Comparison of ENCODE assay signal across 16 mouse cellular contexts in the genomic region with DNA sequence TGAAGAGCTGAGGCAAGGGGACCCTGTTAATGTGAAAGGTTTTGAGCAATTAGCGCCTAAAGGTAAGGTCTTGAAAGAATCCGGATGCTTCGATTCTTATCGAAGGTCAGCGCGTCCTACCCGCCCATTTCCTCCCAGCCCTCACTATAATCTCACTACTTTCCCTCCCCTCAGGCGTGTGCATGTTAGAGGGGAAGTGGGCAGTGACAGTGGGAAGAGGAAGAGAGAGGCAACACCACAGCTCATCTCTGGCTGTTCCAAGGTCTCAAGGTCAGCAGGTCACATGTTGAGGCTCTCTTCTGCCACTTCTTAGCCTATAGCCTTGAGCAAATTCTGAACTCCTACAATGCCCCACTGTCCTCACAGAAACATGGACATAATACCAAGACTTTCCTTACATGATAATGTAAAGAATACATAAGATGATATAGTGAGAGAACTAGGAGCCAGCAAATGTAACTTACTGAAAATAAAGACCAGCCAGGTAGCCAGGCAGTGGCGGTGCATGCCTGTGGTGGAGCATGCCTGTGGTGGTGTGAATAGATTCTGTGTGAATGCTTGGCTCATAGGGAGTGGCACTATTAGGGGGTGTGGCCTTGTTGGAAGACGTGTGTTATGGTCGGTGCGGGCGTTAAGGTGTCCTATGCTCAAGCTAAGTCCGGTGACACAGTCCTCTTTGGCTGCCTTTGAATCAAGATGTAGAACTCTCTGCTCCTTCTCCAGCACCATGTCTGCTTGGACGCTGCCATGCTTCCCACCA. TPM values are rescaled to one million over a fixed set of nuclear protein-coding genes. Genes with fewer than 3 reads are reported as not detected.
DNase-seq lines count a peak whose midpoint lies in the region; ATAC-seq and TF ChIP-seq lines count a peak whose summit lies in the region.
"Had no signal": no experiment of that assay in that cellular context is flagged by ENCODE, and none has a peak within 500 bp of the region (broad histone marks: within the 10 kb centered on the region; RNA-seq: fewer than 3 reads in every experiment).

No protein-coding gene starts in this region.

- H3K27me3 ChIP-seq in megakaryocyte, embryonic 14.5 days (replicated peaks): no peaks in the 10 kb centered on the region
- no peaks in the 10 kb centered on the region for H3K27me3 ChIP-seq in embryonic facial prominence, embryonic 10.5 days (replicated peaks; ENCODE audit: low read depth, poor library complexity, severe bottlenecking)
- H3K27me3 ChIP-seq in midbrain, postnatal 0 days (ENCODE audit: insufficient read depth, low read length): no peaks in the 10 kb centered on the region
- H3K27me3 ChIP-seq: limb, embryonic 12.5 days had no signal

- H3K4me3 ChIP-seq in megakaryocyte, embryonic 14.5 days (replicated peaks): peak overlapping the region; percentile 53
- H3K4me3 ChIP-seq in embryonic facial prominence, embryonic 10.5 days: no peak overlapping the region
- H3K4me3 ChIP-seq in midbrain, postnatal 0 days (ENCODE audit: low read depth, low read length): no peak overlapping the region
- H3K4me3 ChIP-seq: limb, embryonic 12.5 days; myocyte had no signal

- peaks cover 98% of the 10 kb centered on the region for H3K4me1 ChIP-seq in megakaryocyte, embryonic 14.5 days
- 0 out of 2 replicates have a peak, but pooled peaks cover 2% of the 10 kb centered on the region for H3K4me1 ChIP-seq in embryonic facial prominence, embryonic 10.5 days
- H3K4me1 ChIP-seq in midbrain, postnatal 0 days (ENCODE audit: insufficient read depth, low read length): no peaks in the 10 kb centered on the region
- H3K4me1 ChIP-seq: limb, embryonic 12.5 days had no signal

- no peak overlapping the region for H3K9ac ChIP-seq in midbrain, postnatal 0 days (replicated peaks; ENCODE audit: low read length, poor library complexity, severe bottlenecking)
- H3K9ac ChIP-seq: limb, embryonic 12.5 days had no signal

- TF ChIP-seq CTCF in midbrain, postnatal 0 days (IDR thresholded peaks at IDR 0.05): no peak

- no peak overlapping the region for H3K27ac ChIP-seq in embryonic facial prominence, embryonic 10.5 days (replicated peaks)
- no peak overlapping the region for H3K27ac ChIP-seq in midbrain, postnatal 0 days (ENCODE audit: low read depth, low read length)
- H3K27ac ChIP-seq: limb, embryonic 12.5 days had no signal

- H3K36me3 ChIP-seq in megakaryocyte, embryonic 14.5 days (replicated peaks; ENCODE audit: low read length): peaks cover 100% of the 10 kb centered on the region
- peaks cover 11% of the 10 kb centered on the region for H3K36me3 ChIP-seq in embryonic facial prominence, embryonic 10.5 days (replicated peaks)
- no peaks in the 10 kb centered on the region for H3K36me3 ChIP-seq in midbrain, postnatal 0 days (ENCODE audit: insufficient read depth, low read length)
- H3K36me3 ChIP-seq: limb, embryonic 12.5 days had no signal

- no peak overlapping the region for H3K4me2 ChIP-seq in midbrain, postnatal 0 days (ENCODE audit: low read depth, low read length, poor library complexity, severe bottlenecking)
- H3K4me2 ChIP-seq: limb, embryonic 12.5 days had no signal

- no peak for ATAC-seq in midbrain, postnatal 0 days (ENCODE audit: low FRiP score)
- ATAC-seq: forebrain, embryonic 16.5 days had no signal

- 90% methylated on average over 15 of the region's 15 CpGs for WGBS in embryonic facial prominence, embryonic 10.5 days
- 89% methylated on average over 15 of the region's 15 CpGs for WGBS in midbrain, postnatal 0 days

- DNase-seq in spleen, postnatal 36 days (ENCODE audit: low spot score in 2 of 2): peak; percentile 12 to 32
- DNase-seq in spleen, adult 12 weeks (ENCODE audit: low spot score): no peak
- DNase-seq in liver: peak; percentile 37
- DNase-seq in embryonic facial prominence, embryonic 10.5 days (ENCODE audit: low spot score): no peak
- DNase-seq in midbrain, postnatal 0 days (ENCODE audit: low spot score): no peak
- no peak for DNase-seq in urinary bladder, postnatal 25 days (ENCODE audit: low spot score)
- DNase-seq: cerebellum, adult 11 months; gastrocnemius, postnatal 25 days; kidney, adult 11 months; kidney, postnatal 4 days; retina, postnatal 1 day; thymus, postnatal 14 days had no signal

- H3K9me3 ChIP-seq in megakaryocyte, embryonic 14.5 days: no peaks in the 10 kb centered on the region
- no peaks in the 10 kb centered on the region for H3K9me3 ChIP-seq in embryonic facial prominence, embryonic 10.5 days
- no peaks in the 10 kb centered on the region for H3K9me3 ChIP-seq in midbrain, postnatal 0 days (ENCODE audit: low read length)
- H3K9me3 ChIP-seq: limb, embryonic 12.5 days had no signal

RNA-seq across cellular contexts. Expression of gene Ston2, which starts 51.8 kb away (rescaled TPM):
- polyA plus RNA-seq in megakaryocyte, embryonic 14.5 days (2012; ENCODE audit: insufficient read depth, low replicate concordance): 77.2 and 85.3 TPM in 2 replicates
- polyA plus RNA-seq in embryonic facial prominence, embryonic 10.5 days (2016; fragmentation: Nextera tagmentation; extraction: Ambion mirVana): 6.1 and 7.0 TPM in 2 replicates
- 9.4 and 16.8 TPM in 2 replicates for total RNA-seq in midbrain, postnatal 0 days (2014; rRNA removed)
- polyA plus RNA-seq in midbrain, postnatal 0 days (2015; fragmentation: Nextera tagmentation; extraction: Ambion mirVana): 5.6 and 7.4 TPM in 2 replicates

Comparison
In these comparisons a context has a peak if more than half of its experiments do, and no peak if none do; other contexts are left out.
1. DNase-seq: peak in spleen, postnatal 36 days (2 of 2) and liver (single experiment); none in spleen, adult 12 weeks (single experiment), embryonic facial prominence, embryonic 10.5 days (single experiment), midbrain, postnatal 0 days (single experiment) and urinary bladder, postnatal 25 days (single experiment).